Mouse (Mus musculus) B cell, adult 2 months (primary cell): ENCODE data around the gene Denr.
A peak's percentile ranks its signal among the peaks of the same experiment; 100 is the strongest.

Experiments
- DNase-seq, 2 experiments: peaks; one replicate each; pipeline ENCODE4 v3.0.0; 2022

The Denr gene

GRCm38 (mm10) chr5:123973299-123974178, 66.6 kb downstream of the Denr start, which contains the start of gene Hip1r:
Gene Hip1r, plus strand, starts transcription at chr5:123973628.
- peak; percentile 93 to 94 for DNase-seq

- DNase-seq = peak in 1 of 2 experiments; percentile 46
Measured at GRCm38 (mm10) chr5:123974179-123974485, 67.2 kb downstream of the Denr start.

GRCm38 (mm10) chr5:123974616-123975111, 67.7 kb downstream of the Denr start:
- peak; percentile 77 to 83 for DNase-seq

GRCm38 (mm10) chr5:123975668-123976180, 68.7 kb downstream of the Denr start:
- DNase-seq = peak in 1 of 2 experiments; percentile 10

- DNase-seq = no peak
Measured at GRCm38 (mm10) chr5:123977231-123977630, 70.3 kb downstream of the Denr start.

GRCm38 (mm10) chr5:123978131-123978530, 71.2 kb downstream of the Denr start:
- peak in 1 of 2 experiments; percentile 1 for DNase-seq
